Mouse (Mus musculus): ENCODE results near the gene Dner. TPM values are rescaled to one million over a fixed set of nuclear protein-coding genes. Genes with fewer than 3 reads are reported as not detected.

The Dner gene
- total RNA-seq, 1 experiment = 2.1 TPM

DNA sequence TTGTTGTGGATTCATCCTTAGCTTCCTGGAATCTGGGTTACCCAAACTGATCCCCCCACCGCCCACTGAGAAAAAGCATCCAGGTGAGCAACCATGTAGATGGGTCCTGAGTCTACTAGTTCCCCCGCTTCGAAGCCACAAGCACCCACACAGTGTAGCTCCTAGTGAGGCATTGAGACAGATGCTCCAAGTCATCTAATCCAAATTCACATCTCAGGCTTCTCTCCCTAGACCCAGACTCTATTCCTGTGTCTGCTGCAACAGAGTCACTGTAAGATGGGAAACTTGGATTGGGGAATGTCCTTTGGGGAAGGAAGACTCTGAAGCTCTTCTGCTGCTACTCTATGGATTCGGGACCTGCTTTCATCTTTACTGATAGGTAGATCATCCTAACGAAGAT is 314.0 kb downstream of the Dner start:
- Histone ChIP-seq H3K9me3 (ENCODE audit: control insufficient read depth, insufficient read depth, low read depth, low read length) (no peaks in the 10 kb centered on the region), H3K36me3 (ENCODE audit: control insufficient read depth, insufficient read depth, low read length, poor library complexity, severe bottlenecking) (no peaks in the 10 kb centered on the region; the same call in 1 of the 2 replicates), H3K9ac (ENCODE audit: insufficient read depth, low read depth, low read length, poor library complexity, severe bottlenecking) (no peak overlapping the region), H3K4me3 (ENCODE audit: insufficient read depth in 1 of 2, low read depth in 1 of 2, low read length in 2 of 2, poor library complexity in 1 of 2, severe bottlenecking in 1 of 2) (no peak overlapping the region), H3K4me1 (ENCODE audit: control insufficient read depth in 2 of 2, insufficient read depth in 2 of 2, low read length in 2 of 2, poor library complexity in 1 of 2) (no peaks in the 10 kb centered on the region), H3K27ac (ENCODE audit: insufficient read depth, low read depth, low read length, poor library complexity, severe bottlenecking) (no peak overlapping the region)
- DNase-seq (ENCODE audit: low read depth, low spot score) = no peak
- in situ Hi-C loops (cut with MboI; ENCODE audit: low sequenced_read_pairs in 2 of 2, unreplicated experiment in 2 of 2) = no loop called here
- TF ChIP-seq CHD2 (IDR thresholded peaks at IDR 0.05; ENCODE audit: low read depth, low read length) = no peak

DNA sequence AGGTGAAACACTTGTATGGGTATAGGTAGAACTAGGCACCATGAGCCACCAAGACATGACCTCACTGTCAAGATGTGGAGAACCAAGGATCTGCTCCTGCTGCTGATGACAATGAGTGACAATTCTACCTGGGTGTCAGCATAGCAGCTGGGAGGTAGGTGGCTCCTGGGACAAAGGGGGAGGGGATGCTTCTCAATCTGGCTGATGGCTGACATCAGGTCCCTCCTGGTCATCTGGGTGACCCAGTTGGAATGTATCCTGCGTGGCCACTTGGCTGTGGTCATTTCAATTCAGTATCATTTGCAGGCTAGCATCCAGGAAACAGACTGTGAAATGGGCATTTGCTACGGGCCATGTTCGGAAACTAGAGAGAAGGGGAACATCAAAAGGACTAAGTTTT is 315.1 kb downstream of the Dner start:
- H3K27ac ChIP-seq (ENCODE audit: insufficient read depth, low read depth, low read length, poor library complexity, severe bottlenecking) = no peak overlapping the region
- TF ChIP-seq ZC3H11A (IDR thresholded peaks at IDR 0.05; ENCODE audit: borderline replicate concordance, low read depth, low read length) (no peak), CHD2 (IDR thresholded peaks at IDR 0.05; ENCODE audit: low read depth, low read length) (no peak), ZNF384 (IDR thresholded peaks at IDR 0.05; ENCODE audit: low read depth, low read length) (no peak), MAFK (IDR thresholded peaks at IDR 0.05; ENCODE audit: insufficient read depth, low read depth, low read length) (no peak), HCFC1 (IDR thresholded peaks at IDR 0.05; ENCODE audit: borderline replicate concordance, insufficient read depth, low read length) (no peak)
- no peaks in the 10 kb centered on the region for H3K4me1 ChIP-seq (ENCODE audit: control insufficient read depth in 2 of 2, insufficient read depth in 2 of 2, low read length in 2 of 2, poor library complexity in 1 of 2)
- in situ Hi-C loops (cut with MboI; ENCODE audit: low sequenced_read_pairs in 2 of 2, unreplicated experiment in 2 of 2) = no loop called here
- H3K9ac ChIP-seq (ENCODE audit: insufficient read depth, low read depth, low read length, poor library complexity, severe bottlenecking) = no peak overlapping the region
- H3K4me3 ChIP-seq (ENCODE audit: insufficient read depth in 1 of 2, low read depth in 1 of 2, low read length in 2 of 2, poor library complexity in 1 of 2, severe bottlenecking in 1 of 2) = no peak overlapping the region
- no peaks in the 10 kb centered on the region for H3K9me3 ChIP-seq (ENCODE audit: control insufficient read depth, insufficient read depth, low read depth, low read length)
- no peaks in the 10 kb centered on the region; the same call in 1 of the 2 replicates for H3K36me3 ChIP-seq (ENCODE audit: control insufficient read depth, insufficient read depth, low read length, poor library complexity, severe bottlenecking)
- DNase-seq (ENCODE audit: low read depth, low spot score) = no peak

DNA sequence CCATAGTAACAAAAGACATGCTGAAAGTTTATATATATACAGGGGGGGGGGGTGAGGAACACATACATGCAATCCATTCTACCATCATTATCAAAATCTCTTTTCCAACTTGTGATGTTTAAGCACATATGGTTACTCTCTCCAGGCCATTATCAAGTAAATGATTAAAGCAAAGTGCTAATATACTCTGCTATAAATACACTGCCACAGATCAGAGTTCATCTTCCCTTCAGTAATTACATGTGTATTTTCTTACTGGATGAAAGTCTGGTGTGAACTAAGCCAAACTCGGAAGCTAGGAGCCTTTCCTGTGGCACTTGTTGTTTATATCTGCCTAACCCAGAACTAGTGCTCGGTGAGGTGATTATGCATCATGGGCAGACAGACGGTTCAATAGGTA is 328.3 kb downstream of the Dner start:
- in situ Hi-C loops (cut with MboI; ENCODE audit: low sequenced_read_pairs in 2 of 2, unreplicated experiment in 2 of 2) = no loop called here
- DNase-seq (ENCODE audit: low read depth, low spot score) = no peak
- TF ChIP-seq ZC3H11A (IDR thresholded peaks at IDR 0.05; ENCODE audit: borderline replicate concordance, low read depth, low read length) = no peak
- TF ChIP-seq MAFK (IDR thresholded peaks at IDR 0.05; ENCODE audit: insufficient read depth, low read depth, low read length) = no peak
- TF ChIP-seq ZNF384 (IDR thresholded peaks at IDR 0.05; ENCODE audit: low read depth, low read length) = no peak
- no peak for TF ChIP-seq CHD2 (IDR thresholded peaks at IDR 0.05; ENCODE audit: low read depth, low read length)
- TF ChIP-seq HCFC1 (IDR thresholded peaks at IDR 0.05; ENCODE audit: borderline replicate concordance, insufficient read depth, low read length) = no peak
- no peak overlapping the region for H3K9ac ChIP-seq (ENCODE audit: insufficient read depth, low read depth, low read length, poor library complexity, severe bottlenecking)
- no peaks in the 10 kb centered on the region for H3K36me3 ChIP-seq (ENCODE audit: control insufficient read depth, insufficient read depth, low read length, poor library complexity, severe bottlenecking)
- no peak overlapping the region for H3K27ac ChIP-seq (ENCODE audit: insufficient read depth, low read depth, low read length, poor library complexity, severe bottlenecking)
- H3K9me3 ChIP-seq (ENCODE audit: control insufficient read depth, insufficient read depth, low read depth, low read length) = no peaks in the 10 kb centered on the region
- H3K4me1 ChIP-seq (ENCODE audit: control insufficient read depth in 2 of 2, insufficient read depth in 2 of 2, low read length in 2 of 2, poor library complexity in 1 of 2) = no peaks in the 10 kb centered on the region
- no peak overlapping the region for H3K4me3 ChIP-seq (ENCODE audit: insufficient read depth in 1 of 2, low read depth in 1 of 2, low read length in 2 of 2, poor library complexity in 1 of 2, severe bottlenecking in 1 of 2)

DNA sequence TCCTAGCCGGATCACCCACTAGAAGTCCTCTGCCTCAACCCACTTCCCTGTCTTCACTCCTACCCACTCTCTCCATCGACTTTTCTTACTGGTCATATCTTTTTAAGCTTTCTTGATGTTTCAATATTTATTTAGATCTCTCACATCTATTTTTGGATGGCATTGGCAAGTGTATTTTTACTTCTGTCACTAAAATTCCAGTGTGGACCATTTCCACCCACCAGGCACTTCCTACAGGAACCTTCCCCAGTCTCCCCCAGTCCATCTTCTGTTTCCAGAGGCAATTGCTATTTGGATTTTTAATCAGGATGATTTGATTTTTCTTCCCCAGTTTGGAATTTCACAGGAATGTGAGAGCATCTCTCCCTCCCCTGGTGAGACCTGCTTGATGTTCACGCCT is 329.5 kb downstream of the Dner start:
- in situ Hi-C loops (cut with MboI; ENCODE audit: low sequenced_read_pairs in 2 of 2, unreplicated experiment in 2 of 2) = no loop called here
- no peak for DNase-seq (ENCODE audit: low read depth, low spot score)

DNA sequence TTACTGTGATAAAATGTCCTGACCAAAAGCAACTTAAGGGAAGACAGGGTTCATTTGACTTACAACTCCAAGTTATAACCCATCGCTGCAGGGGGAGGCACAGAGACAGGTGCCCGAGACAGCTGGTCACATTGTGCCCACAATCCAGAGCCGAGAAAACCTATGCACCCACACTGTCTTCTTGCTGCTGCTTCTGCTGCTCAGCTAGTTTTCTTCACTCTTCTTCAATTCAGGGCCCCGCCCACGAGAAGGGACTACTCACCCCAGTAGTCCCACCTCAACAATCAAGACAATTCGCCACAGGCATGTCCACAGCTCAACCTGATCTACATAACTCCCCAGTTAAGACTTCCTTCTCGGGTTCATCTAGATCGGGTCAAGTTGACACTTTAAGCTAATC is 332.1 kb downstream of the Dner start, which contains the start of gene Pid1:
Gene Pid1 (minus strand): TSS at position 214 of the 400 bp plus-strand sequence.
- no peak within 1 kb of the TSS for H3K4me3 ChIP-seq (ENCODE audit: insufficient read depth in 1 of 2, low read depth in 1 of 2, low read length in 2 of 2, poor library complexity in 1 of 2, severe bottlenecking in 1 of 2)
- no peaks in the 10 kb centered on the region for H3K36me3 ChIP-seq (ENCODE audit: control insufficient read depth, insufficient read depth, low read length, poor library complexity, severe bottlenecking)
- no peak for DNase-seq (ENCODE audit: low read depth, low spot score)
- H3K27ac ChIP-seq (ENCODE audit: insufficient read depth, low read depth, low read length, poor library complexity, severe bottlenecking) = no peak within 1 kb of the TSS
- in situ Hi-C loops (cut with MboI; ENCODE audit: low sequenced_read_pairs in 2 of 2, unreplicated experiment in 2 of 2) = no loop called here
- no peaks in the 10 kb centered on the region for H3K4me1 ChIP-seq (ENCODE audit: control insufficient read depth in 2 of 2, insufficient read depth in 2 of 2, low read length in 2 of 2, poor library complexity in 1 of 2)
- TF ChIP-seq HCFC1 (IDR thresholded peaks at IDR 0.05; ENCODE audit: borderline replicate concordance, insufficient read depth, low read length) (no peak), ZNF384 (IDR thresholded peaks at IDR 0.05; ENCODE audit: low read depth, low read length) (no peak), MAFK (IDR thresholded peaks at IDR 0.05; ENCODE audit: insufficient read depth, low read depth, low read length) (no peak), CHD2 (IDR thresholded peaks at IDR 0.05; ENCODE audit: low read depth, low read length) (no peak), ZC3H11A (IDR thresholded peaks at IDR 0.05; ENCODE audit: borderline replicate concordance, low read depth, low read length) (no peak)
- no peaks in the 10 kb centered on the region for H3K9me3 ChIP-seq (ENCODE audit: control insufficient read depth, insufficient read depth, low read depth, low read length)
- H3K9ac ChIP-seq (ENCODE audit: insufficient read depth, low read depth, low read length, poor library complexity, severe bottlenecking) = no peak within 1 kb of the TSS

More for the DNA sequence above, 329.5 kb downstream of the Dner start:
- no peaks in the 10 kb centered on the region for H3K4me1 ChIP-seq (ENCODE audit: control insufficient read depth in 2 of 2, insufficient read depth in 2 of 2, low read length in 2 of 2, poor library complexity in 1 of 2)
- H3K4me3 ChIP-seq (ENCODE audit: insufficient read depth in 1 of 2, low read depth in 1 of 2, low read length in 2 of 2, poor library complexity in 1 of 2, severe bottlenecking in 1 of 2) = no peak overlapping the region
- TF ChIP-seq MAFK (IDR thresholded peaks at IDR 0.05; ENCODE audit: insufficient read depth, low read depth, low read length) = no peak
- TF ChIP-seq CHD2 (IDR thresholded peaks at IDR 0.05; ENCODE audit: low read depth, low read length) = no peak
- TF ChIP-seq HCFC1 (IDR thresholded peaks at IDR 0.05; ENCODE audit: borderline replicate concordance, insufficient read depth, low read length) = no peak
- no peak for TF ChIP-seq ZNF384 (IDR thresholded peaks at IDR 0.05; ENCODE audit: low read depth, low read length)
- no peak for TF ChIP-seq ZC3H11A (IDR thresholded peaks at IDR 0.05; ENCODE audit: borderline replicate concordance, low read depth, low read length)
- H3K9me3 ChIP-seq (ENCODE audit: control insufficient read depth, insufficient read depth, low read depth, low read length) = no peaks in the 10 kb centered on the region
- no peak overlapping the region for H3K27ac ChIP-seq (ENCODE audit: insufficient read depth, low read depth, low read length, poor library complexity, severe bottlenecking)
- H3K36me3 ChIP-seq (ENCODE audit: control insufficient read depth, insufficient read depth, low read length, poor library complexity, severe bottlenecking) = no peaks in the 10 kb centered on the region
- H3K9ac ChIP-seq (ENCODE audit: insufficient read depth, low read depth, low read length, poor library complexity, severe bottlenecking) = no peak overlapping the region

Measured in ES-E14 (cell line).